Mouse (Mus musculus): ENCODE data around the gene Ntsr1.

Gene Ntsr1

DNA sequence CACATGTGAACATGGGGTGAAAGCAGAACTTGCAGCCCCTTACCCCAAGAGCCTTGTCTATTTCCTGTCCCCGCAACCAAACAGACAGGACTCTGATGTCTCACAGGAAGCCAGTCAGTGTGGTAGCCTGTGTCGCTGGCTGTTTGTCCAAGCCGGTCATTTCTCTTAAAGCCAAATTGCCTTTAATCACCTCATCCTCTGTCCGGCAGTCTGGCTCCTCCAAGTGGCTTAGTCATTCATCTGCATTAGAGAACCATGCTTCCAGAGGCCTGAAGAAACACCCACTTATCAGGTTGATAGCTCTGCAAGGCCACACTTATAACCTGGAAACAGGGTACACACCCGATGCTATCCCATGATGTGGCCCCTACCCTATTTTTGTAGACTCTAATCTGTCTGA is 62.4 kb downstream of the Ntsr1 start:
- in situ Hi-C loops (cut with MboI), result no loop called here

DNA sequence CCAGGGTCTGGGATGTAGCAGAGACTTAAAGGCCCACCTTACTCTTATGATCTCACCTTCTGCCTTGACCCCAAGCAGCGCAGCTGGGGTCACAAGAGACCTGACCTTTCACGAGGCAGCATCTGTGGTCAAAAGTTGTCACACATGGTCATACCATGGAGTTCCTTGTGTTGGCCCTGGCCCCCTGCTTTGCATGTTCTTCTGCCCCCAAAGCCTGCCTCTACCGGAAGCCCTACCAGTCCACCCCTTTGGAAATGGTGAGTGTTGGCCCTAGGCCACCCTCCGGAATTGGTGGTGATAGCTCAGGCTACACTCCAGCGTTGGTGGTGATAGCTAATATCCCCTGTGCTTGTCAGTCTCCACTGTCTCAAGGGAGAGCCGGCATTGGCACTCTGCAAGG is 63.5 kb downstream of the Ntsr1 start:
- in situ Hi-C loops (cut with MboI), result no loop called here

DNA sequence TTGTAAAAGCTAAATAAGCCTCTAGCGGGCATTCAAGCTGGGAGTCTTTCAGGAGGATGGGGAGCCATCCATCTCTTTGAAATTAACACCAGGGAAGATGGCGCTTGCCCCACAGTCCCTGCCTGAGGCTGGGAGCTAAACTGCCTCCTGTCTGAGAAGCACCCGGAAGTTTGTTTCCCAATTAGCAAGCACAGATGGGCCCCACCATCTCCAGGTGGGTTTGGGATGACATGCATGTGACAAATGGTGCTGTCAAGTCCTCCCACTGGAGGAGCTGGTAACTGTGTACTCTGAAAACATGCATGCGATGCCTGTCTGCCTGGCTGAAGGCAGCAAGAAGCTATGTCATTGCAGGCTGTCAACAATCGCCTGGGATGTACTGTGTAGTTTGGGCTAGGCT is 64.1 kb downstream of the Ntsr1 start:
- in situ Hi-C loops (cut with MboI), result no loop called here

DNA sequence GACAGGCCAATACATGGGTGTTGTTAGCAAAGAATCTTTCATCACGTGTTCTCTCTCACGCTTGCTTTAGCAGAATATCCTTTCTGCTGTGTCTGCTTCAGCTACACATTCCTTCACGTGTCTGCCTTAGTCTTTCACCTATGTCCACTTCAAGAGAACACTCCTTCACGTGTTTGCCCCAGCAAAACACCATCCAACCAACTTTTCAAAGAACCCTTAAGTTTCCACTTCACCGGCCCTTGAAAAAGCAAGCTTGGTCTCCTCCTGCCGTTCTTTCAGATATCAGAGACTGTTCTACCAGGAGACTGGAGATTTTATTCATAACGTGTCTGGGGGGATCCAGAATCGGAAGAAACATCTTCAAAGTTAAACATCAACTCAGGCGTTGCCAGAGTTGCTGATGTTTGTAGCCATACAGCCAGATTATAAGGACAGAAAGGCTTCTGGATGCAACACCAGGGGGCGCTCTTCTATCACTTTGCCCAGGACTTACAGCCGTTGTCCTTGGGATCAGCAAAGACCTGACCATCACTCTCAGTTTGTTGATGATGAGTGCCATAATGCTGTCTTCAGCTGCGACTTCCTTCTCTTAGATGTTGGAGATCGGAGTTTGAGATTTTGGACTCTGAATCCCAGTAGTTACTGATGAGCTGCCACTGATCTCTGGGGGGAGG is 66.6 kb downstream of the Ntsr1 start:
- in situ Hi-C loops (cut with MboI), result no loop called here

DNA sequence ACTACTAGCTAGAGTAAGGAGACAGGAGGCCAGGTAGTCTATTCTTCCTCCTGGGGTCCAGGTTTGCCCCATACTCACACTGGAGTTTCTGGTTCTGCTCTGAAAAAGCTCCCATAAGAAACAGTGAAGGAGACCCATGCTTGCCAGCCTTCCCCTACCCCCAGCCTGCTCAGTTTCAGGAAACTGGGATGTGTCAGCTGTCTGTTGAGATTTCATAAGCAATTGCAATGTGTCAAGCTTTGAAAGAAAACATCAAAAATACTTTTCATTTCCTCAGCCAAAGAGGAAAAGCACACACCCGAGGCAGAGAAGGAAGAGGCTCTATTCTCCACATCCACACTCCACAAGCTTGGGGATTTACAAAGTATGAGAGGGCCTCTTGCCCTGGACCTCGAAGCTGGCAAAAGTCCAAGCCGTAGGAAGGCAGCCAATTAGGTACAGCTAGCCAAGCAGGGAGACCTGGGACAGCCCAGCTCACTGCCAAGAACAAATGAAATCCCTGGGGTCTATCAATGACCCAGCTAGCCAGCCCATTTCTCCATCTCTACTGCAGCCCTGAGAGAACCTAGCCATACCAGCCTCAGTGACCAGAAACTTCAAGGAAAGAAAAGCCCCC is 69.4 kb downstream of the Ntsr1 start:
- in situ Hi-C loops (cut with MboI), result no loop called here

DNA sequence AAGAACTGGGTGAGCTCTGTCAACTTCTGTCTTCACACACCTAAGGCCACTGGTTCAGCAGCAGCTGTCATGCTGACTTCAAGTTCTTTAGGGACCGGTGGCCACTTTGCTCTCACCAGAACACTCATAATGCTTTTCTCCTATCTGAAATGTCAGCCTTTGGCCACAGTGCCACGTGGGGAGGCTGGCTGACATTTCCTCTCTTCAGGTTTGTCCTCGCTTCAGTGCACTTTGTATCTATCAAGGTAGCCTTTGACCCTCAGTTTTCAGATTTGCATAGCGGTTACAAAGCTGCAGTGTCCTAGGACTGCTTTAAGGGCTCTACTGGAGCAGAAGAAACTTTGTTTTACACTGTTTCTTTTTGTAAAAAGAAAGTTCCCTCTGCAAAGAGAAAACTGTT is 76.7 kb downstream of the Ntsr1 start:
- in situ Hi-C loops (cut with MboI), result loop anchor here (5.0 to 10.0 kb wide), 3 partner anchors 112 to 229 kb away; partner anchors contain the start of gene Bhlhe23

DNA sequence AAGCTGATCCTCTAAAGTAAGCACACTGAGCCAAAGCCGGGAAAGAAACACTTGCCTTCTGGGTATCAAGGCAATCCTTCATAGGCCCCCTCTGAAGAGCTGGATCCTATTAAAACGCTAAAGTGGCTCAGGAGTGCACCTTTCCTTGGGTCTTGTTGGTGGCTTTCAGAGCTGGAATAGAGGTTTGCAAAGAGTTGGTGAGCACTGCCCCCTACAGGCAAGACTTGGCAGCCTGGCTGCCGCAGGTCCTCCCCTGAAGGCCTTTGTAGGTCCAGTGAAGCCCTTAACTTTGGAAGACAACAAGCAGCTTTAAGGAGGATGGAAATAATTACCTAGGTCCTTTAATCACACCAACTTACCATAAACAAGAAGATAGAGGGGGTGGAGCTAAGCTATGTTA is 78.9 kb downstream of the Ntsr1 start:
- in situ Hi-C loops (cut with MboI), result loop anchor here (5.0 to 10.0 kb wide), 3 partner anchors 114 to 231 kb away; partner anchors contain the start of gene Bhlhe23

DNA sequence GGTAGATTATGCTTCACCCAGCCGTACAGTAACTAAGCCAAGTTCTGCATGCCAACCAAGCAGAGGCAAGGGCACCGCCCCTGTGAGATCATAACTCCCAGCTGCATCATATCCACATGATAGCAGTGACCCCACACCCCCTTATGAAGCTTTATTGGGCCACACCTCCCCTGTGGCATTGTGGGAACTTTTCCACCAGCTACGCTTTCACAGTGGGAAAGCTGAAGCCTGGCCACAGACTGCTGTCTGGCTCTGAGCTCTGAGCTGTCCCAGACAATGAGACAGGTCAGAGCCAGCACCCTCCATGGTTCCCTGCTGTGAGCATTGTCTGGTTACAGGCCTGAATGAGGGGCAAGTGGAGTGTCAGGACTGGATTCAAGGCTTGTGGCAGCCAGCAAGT is 81.2 kb downstream of the Ntsr1 start, which contains the start of gene Mrgbp:
Mrgbp (plus strand) TSS at position 303 of the 400 bp plus-strand sequence.
- in situ Hi-C loops (cut with MboI), result no loop called here

DNA sequence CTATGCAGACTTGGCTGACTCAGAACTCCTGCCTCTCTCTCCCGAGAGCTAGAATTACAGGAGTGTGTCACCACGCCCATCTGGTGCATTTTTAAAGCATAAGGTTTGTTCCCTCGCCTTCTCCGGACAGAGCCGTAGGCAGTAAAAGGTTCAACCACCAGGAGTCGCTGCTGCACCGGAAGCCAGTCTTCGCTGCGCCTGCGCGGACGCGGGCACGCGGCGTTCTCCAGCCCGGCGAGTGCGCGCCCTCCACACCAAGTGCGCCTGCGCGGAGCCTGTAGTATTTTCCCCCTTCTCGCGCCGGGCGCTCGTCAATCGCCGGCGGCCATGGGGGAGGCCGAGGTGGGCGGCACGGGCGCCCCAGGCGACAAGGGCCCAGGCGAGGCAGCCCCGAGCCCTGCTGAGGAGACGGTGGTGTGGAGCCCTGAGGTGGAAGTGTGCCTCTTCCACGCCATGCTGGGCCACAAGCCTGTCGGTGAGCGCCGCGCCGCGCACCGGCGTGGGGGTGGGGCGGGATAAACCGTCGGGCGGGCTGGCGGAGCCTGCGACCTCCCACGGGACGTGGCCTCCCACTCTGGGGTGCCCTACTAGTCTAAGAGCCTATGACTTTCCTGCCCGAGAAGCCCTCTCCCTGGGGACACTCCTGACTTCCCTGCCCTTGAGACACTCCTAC is 82.8 kb downstream of the Ntsr1 start:
- in situ Hi-C loops (cut with MboI), result no loop called here

DNA sequence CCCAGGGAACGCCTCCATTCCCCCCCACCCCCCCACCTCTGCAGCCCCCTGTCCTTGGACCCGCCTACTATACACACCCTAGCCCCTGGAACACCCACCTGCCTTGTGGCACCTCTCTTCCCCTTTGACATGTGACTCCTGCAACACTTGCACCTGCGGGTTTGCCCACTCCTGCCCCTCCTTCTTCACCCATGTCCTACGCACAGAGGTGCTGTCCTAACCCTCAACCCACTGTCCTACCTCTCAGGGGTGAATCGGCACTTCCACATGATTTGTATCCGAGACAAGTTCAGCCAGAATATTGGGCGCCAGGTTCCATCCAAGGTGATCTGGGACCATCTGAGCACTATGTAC is 83.4 kb downstream of the Ntsr1 start:
- in situ Hi-C loops (cut with MboI), result no loop called here

DNA sequence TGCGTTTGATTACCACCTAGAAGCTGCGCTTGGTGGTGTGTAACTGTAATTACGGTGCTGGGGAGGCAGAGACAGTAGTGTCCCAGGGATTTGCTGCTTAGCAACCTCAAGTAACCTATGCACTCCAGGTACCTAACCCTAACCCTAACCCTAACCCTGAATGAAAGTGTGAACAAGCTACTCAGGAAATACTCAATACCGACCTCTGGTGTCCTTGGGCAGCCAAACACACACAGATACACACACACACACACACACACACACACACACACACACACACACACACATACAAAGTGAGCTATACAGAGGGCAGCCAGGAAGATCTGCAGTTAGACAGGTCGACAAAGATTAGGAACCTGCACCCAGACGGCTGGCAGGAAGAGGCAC is 89.0 kb downstream of the Ntsr1 start:
- in situ Hi-C loops (cut with MboI), result no loop called here

DNA sequence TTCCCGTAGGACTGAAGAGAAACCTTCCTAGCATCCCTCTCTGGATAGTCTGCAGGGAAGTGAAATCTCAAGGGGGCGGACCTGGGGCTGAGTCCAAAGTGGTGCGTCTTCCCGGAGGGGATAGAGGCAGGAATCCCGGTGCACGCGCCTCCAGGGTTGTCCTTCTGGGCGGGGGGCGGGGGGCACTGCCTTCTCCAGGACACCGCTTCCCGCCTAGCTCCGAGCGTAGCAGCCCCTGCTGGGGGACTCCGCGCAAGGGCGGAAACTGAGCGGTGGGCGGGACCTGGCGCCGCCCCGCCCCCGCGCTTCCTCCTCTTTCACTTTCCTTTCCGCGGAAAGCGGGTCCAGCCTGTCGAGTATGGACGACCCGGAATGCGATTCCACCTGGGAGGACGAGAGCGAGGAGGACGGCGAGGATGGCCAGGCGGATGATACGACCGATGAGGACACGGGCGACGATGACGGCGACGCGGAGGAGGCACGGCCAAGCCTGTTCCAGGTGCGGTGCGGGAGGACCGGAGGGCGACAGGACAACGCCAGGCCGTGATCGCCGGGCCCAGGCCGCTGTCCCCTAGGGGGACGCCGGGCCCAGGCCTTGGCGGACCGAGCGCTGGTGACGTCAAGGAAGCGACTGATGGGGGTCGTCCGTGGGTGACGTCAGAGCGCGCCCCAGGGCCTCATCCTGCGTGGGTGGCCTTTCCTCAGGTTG is 89.5 kb downstream of the Ntsr1 start, which contains the start of gene Ogfr:
Ogfr (plus strand) TSS at position 123 of the 709 bp plus-strand sequence.
- in situ Hi-C loops (cut with MboI), result no loop called here
